Mouse (Mus musculus): ENCODE measurements around the gene Npat. TPM values are rescaled to one million over a fixed set of nuclear protein-coding genes. Genes with fewer than 3 reads are reported as not detected.
A peak's percentile ranks its signal among the peaks of the same experiment; 100 is the strongest.

Npat gene
- polyA plus RNA-seq, 1 experiment = 4.5 TPM

GRCm38 (mm10) chr9:53609968-53610781 is 73.3 kb downstream of the Npat start, which contains the start of gene Acat1:
TSS of gene Acat1 (minus strand) at chr9:53610382.
- no peaks in the 10 kb centered on the region for H3K36me3 ChIP-seq (ENCODE audit: control insufficient read depth, insufficient read depth, low read length)
- peak within 1 kb of the TSS; percentile 93 for H3K4me3 ChIP-seq (ENCODE audit: control insufficient read depth, low read depth, low read length)
- no peaks in the 10 kb centered on the region for H3K27me3 ChIP-seq (ENCODE audit: control insufficient read depth, insufficient read depth, low read length)
- no peak for TF ChIP-seq CTCF (IDR thresholded peaks at IDR 0.05; ENCODE audit: control insufficient read depth, insufficient read depth, insufficient replicate concordance, low read depth, low read length)
- peak; percentile 84 for TF ChIP-seq POLR2A (IDR thresholded peaks at IDR 0.05; ENCODE audit: control insufficient read depth, low read depth, low read length)
- peaks cover 2% of the 10 kb centered on the region for H3K4me1 ChIP-seq (ENCODE audit: control insufficient read depth, insufficient read depth, low read length)
- H3K27ac ChIP-seq (ENCODE audit: control insufficient read depth, insufficient read depth, low read depth, low read length) = peak within 1 kb of the TSS; percentile 75

GRCm38 (mm10) chr9:53614286-53614685 is 77.4 kb downstream of the Npat start:
- Histone ChIP-seq H3K27ac (ENCODE audit: control insufficient read depth, insufficient read depth, low read depth, low read length) (no peak overlapping the region), H3K27me3 (ENCODE audit: control insufficient read depth, insufficient read depth, low read length) (no peaks in the 10 kb centered on the region), H3K4me3 (ENCODE audit: control insufficient read depth, low read depth, low read length) (no peak overlapping the region), H3K36me3 (ENCODE audit: control insufficient read depth, insufficient read depth, low read length) (no peaks in the 10 kb centered on the region; the same call in 1 of the 2 replicates), H3K4me1 (ENCODE audit: control insufficient read depth, insufficient read depth, low read length) (peaks cover 2% of the 10 kb centered on the region)
- no peak for TF ChIP-seq CTCF (IDR thresholded peaks at IDR 0.05; ENCODE audit: control insufficient read depth, insufficient read depth, insufficient replicate concordance, low read depth, low read length)
- TF ChIP-seq POLR2A (IDR thresholded peaks at IDR 0.05; ENCODE audit: control insufficient read depth, low read depth, low read length) = no peak

GRCm38 (mm10) chr9:53615246-53615645 is 78.4 kb downstream of the Npat start:
- no peaks in the 10 kb centered on the region; the same call in 1 of the 2 replicates for H3K36me3 ChIP-seq (ENCODE audit: control insufficient read depth, insufficient read depth, low read length)
- no peaks in the 10 kb centered on the region for H3K27me3 ChIP-seq (ENCODE audit: control insufficient read depth, insufficient read depth, low read length)
- H3K27ac ChIP-seq (ENCODE audit: control insufficient read depth, insufficient read depth, low read depth, low read length) = no peak overlapping the region
- TF ChIP-seq POLR2A (IDR thresholded peaks at IDR 0.05; ENCODE audit: control insufficient read depth, low read depth, low read length) = no peak
- no peak for TF ChIP-seq CTCF (IDR thresholded peaks at IDR 0.05; ENCODE audit: control insufficient read depth, insufficient read depth, insufficient replicate concordance, low read depth, low read length)
- H3K4me3 ChIP-seq (ENCODE audit: control insufficient read depth, low read depth, low read length) = no peak overlapping the region
- H3K4me1 ChIP-seq (ENCODE audit: control insufficient read depth, insufficient read depth, low read length) = no peaks in the 10 kb centered on the region; the same call in 1 of the 2 replicates

Other genes starting within 250 kb of the Npat start
- gene Exph5, start 235.4 kb upstream of the Npat start, polyA plus RNA-seq (2012; rRNA removed) = 1.0 and 1.3 TPM in 2 replicates
- gene Kdelc2, start 153.0 kb upstream of the Npat start, polyA plus RNA-seq (2012; rRNA removed) = 1.1 and 1.4 TPM in 2 replicates
- 13.6 and 14.2 TPM in 2 replicates for gene 4930550C14Rik, start 134.7 kb upstream of the Npat start, polyA plus RNA-seq (2012; rRNA removed)
- 1.7 and 1.9 TPM in 2 replicates for gene Atm, start 307 bp upstream of the Npat start, polyA plus RNA-seq (2012; rRNA removed)
- 8.5 and 11.1 TPM in 2 replicates for gene Acat1, start 73.3 kb downstream of the Npat start, polyA plus RNA-seq (2012; rRNA removed)
- gene Cul5, start 133.0 kb downstream of the Npat start, polyA plus RNA-seq (2012; rRNA removed) = 6.7 and 7.6 TPM in 2 replicates
- gene Rab39, start 169.2 kb downstream of the Npat start, polyA plus RNA-seq (2012; rRNA removed) = 0.05 and 0.14 TPM in 2 replicates
- gene Slc35f2, start 234.5 kb downstream of the Npat start, polyA plus RNA-seq (2012; rRNA removed) = 13.9 and 17.9 TPM in 2 replicates